Comparison of ENCODE assay signal across 11 mouse cellular contexts in genomic region chr15:12439351-12439751, GRCm38 (mm10).
DNase-seq lines count a peak whose midpoint lies in the region; ATAC-seq and TF ChIP-seq lines count a peak whose summit lies in the region.
"Had no signal": no experiment of that assay in that cellular context is flagged by ENCODE, and none has a peak within 500 bp of the region (broad histone marks: within the 10 kb centered on the region; RNA-seq: fewer than 3 reads in every experiment).

No protein-coding gene starts in this region.

- WGBS in heart, adult 2 months: 26% methylated on average over 6 of the region's 6 CpGs
- 34% methylated on average over 6 of the region's 6 CpGs for WGBS in heart, embryonic 12.5 days
- WGBS in lung, postnatal 0 days: 8% methylated on average over 6 of the region's 6 CpGs
- 66% methylated on average over 6 of the region's 6 CpGs for WGBS in midbrain, embryonic 13.5 days

- H3K79me2 ChIP-seq in heart, adult 2 months (replicated peaks; ENCODE audit: control insufficient read depth, insufficient read depth, low read length): no peaks in the 10 kb centered on the region

- H3K4me1 ChIP-seq in heart, adult 2 months (ENCODE audit: control insufficient read depth, insufficient read depth, low read length): peaks cover 11% of the 10 kb centered on the region
- H3K4me1 ChIP-seq in heart, embryonic 12.5 days (replicated peaks): peaks cover 32% of the 10 kb centered on the region
- H3K4me1 ChIP-seq in lung, postnatal 0 days (ENCODE audit: insufficient read depth, low read depth, low read length): peaks cover 2% of the 10 kb centered on the region; the same call in 1 of the 2 replicates
- H3K4me1 ChIP-seq in midbrain, embryonic 13.5 days (replicated peaks): peaks cover 3% of the 10 kb centered on the region; the same call in 1 of the 2 replicates
- H3K4me1 ChIP-seq: forebrain, embryonic 15.5 days had no signal

- no peaks in the 10 kb centered on the region for H3K27me3 ChIP-seq in heart, adult 2 months (ENCODE audit: control insufficient read depth, insufficient read depth, low read length)
- H3K27me3 ChIP-seq in heart, embryonic 12.5 days (replicated peaks): no peaks in the 10 kb centered on the region
- no peaks in the 10 kb centered on the region for H3K27me3 ChIP-seq in lung, postnatal 0 days (replicated peaks; ENCODE audit: insufficient read depth, low read length)
- no peaks in the 10 kb centered on the region for H3K27me3 ChIP-seq in midbrain, embryonic 13.5 days
- H3K27me3 ChIP-seq: forebrain, embryonic 15.5 days; limb, embryonic 15.5 days had no signal

- H3K36me3 ChIP-seq in heart, adult 2 months (ENCODE audit: control insufficient read depth, insufficient read depth, low read length): no peaks in the 10 kb centered on the region; the same call in 1 of the 2 replicates
- no peaks in the 10 kb centered on the region for H3K36me3 ChIP-seq in heart, embryonic 12.5 days
- no peaks in the 10 kb centered on the region; the same call in 1 of the 2 replicates for H3K36me3 ChIP-seq in lung, postnatal 0 days (ENCODE audit: insufficient read depth, low read length)
- H3K36me3 ChIP-seq in midbrain, embryonic 13.5 days: no peaks in the 10 kb centered on the region
- H3K36me3 ChIP-seq: forebrain, embryonic 15.5 days; G1E; limb, embryonic 15.5 days had no signal

- TF ChIP-seq EP300 in heart, adult 2 months (IDR thresholded peaks at IDR 0.05; ENCODE audit: insufficient read depth, low read depth, low read length): no peak
- TF ChIP-seq EP300 in lung, postnatal 0 days (IDR thresholded peaks at IDR 0.05): no peak

- H3K9me3 ChIP-seq in heart, embryonic 12.5 days (replicated peaks): no peaks in the 10 kb centered on the region
- no peaks in the 10 kb centered on the region for H3K9me3 ChIP-seq in lung, postnatal 0 days (ENCODE audit: low read length)
- no peaks in the 10 kb centered on the region for H3K9me3 ChIP-seq in midbrain, embryonic 13.5 days
- H3K9me3 ChIP-seq: forebrain, embryonic 15.5 days; G1E; limb, embryonic 15.5 days had no signal

- no peak overlapping the region for H3K4me2 ChIP-seq in heart, embryonic 12.5 days
- H3K4me2 ChIP-seq in lung, postnatal 0 days (replicated peaks; ENCODE audit: low read depth, low read length): no peak overlapping the region
- H3K4me2 ChIP-seq in midbrain, embryonic 13.5 days (replicated peaks): no peak overlapping the region
- H3K4me2 ChIP-seq: forebrain, embryonic 15.5 days; limb, embryonic 15.5 days had no signal

- intact Hi-C loops in heart, adult 2 months (cut with DNase I): loop anchor here (1.0 to 5.0 kb wide), 3 partner anchors 12 to 108 kb away; no protein-coding TSS in a partner anchor
- intact Hi-C loops in left cerebral cortex, postnatal 25 days (cut with DNase I): no loop called here

- TF ChIP-seq POLR2A in heart, adult 2 months (IDR thresholded peaks at IDR 0.05; ENCODE audit: insufficient read depth, low read depth, low read length): no peak

- no peak for TF ChIP-seq CTCF in heart, adult 2 months (IDR thresholded peaks at IDR 0.05)
- TF ChIP-seq CTCF in lung, postnatal 0 days (IDR thresholded peaks at IDR 0.05): 0 out of 2 replicates have a peak, but pooled peaks have one; percentile 3

- H3K4me3 ChIP-seq in heart, adult 2 months: no peak overlapping the region
- H3K4me3 ChIP-seq in heart, embryonic 12.5 days: no peak overlapping the region
- no peak overlapping the region for H3K4me3 ChIP-seq in lung, postnatal 0 days (ENCODE audit: low read depth, low read length)
- H3K4me3 ChIP-seq in midbrain, embryonic 13.5 days (replicated peaks): no peak overlapping the region
- H3K4me3 ChIP-seq: forebrain, embryonic 15.5 days; limb, embryonic 15.5 days had no signal

- no peak for ATAC-seq in heart, embryonic 12.5 days (ENCODE audit: insufficient number of reproducible peaks, low FRiP score)
- peak; percentile 77 for ATAC-seq in lung, postnatal 0 days
- ATAC-seq in midbrain, embryonic 13.5 days: no peak
- ATAC-seq: forebrain, embryonic 15.5 days had no signal

- no peak for DNase-seq in heart, adult 2 months
- peak; percentile 34 for DNase-seq in CD4-positive, CD25-positive, alpha-beta regulatory T cell, adult 2 months (ENCODE audit: low read depth, low spot score)
- DNase-seq in fat pad, adult 2 months (ENCODE audit: extremely low read depth, low read depth, low spot score): peak; percentile 87
- peak; percentile 82 for DNase-seq in lung, postnatal 0 days (ENCODE audit: low spot score)
- no peak for DNase-seq in ovary, adult 18-20 months (ENCODE audit: low spot score)
- no peak for DNase-seq in left cerebral cortex, postnatal 25 days (ENCODE audit: low spot score in 2 of 2)

- H3K27ac ChIP-seq in heart, adult 2 months: peak overlapping the region; percentile 1
- no peak overlapping the region for H3K27ac ChIP-seq in heart, embryonic 12.5 days (ENCODE audit: poor library complexity, severe bottlenecking)
- no peak overlapping the region for H3K27ac ChIP-seq in lung, postnatal 0 days (ENCODE audit: low read length)
- no peak overlapping the region for H3K27ac ChIP-seq in midbrain, embryonic 13.5 days
- H3K27ac ChIP-seq: forebrain, embryonic 15.5 days had no signal

- no peak overlapping the region for H3K9ac ChIP-seq in heart, adult 2 months (ENCODE audit: low read depth, low read length)
- no peak overlapping the region for H3K9ac ChIP-seq in heart, embryonic 12.5 days
- no peak overlapping the region for H3K9ac ChIP-seq in lung, postnatal 0 days (replicated peaks; ENCODE audit: low read depth)
- no peak overlapping the region for H3K9ac ChIP-seq in midbrain, embryonic 13.5 days (replicated peaks)
- H3K9ac ChIP-seq: forebrain, embryonic 15.5 days; limb, embryonic 15.5 days had no signal

Comparison
In these comparisons a context has a peak if more than half of its experiments do, and no peak if none do; other contexts are left out.
1. DNase-seq: peak in CD4-positive, CD25-positive, alpha-beta regulatory T cell, adult 2 months (single experiment), fat pad, adult 2 months (single experiment) and lung, postnatal 0 days (single experiment); none in heart, adult 2 months (0 of 2), ovary, adult 18-20 months (single experiment) and left cerebral cortex, postnatal 25 days (0 of 2).